Mouse (Mus musculus) WW6 (cell line): ENCODE results near the gene Gm4847.

Source experiments
- DNase-seq: peaks from one replicate; pipeline ENCODE4 v3.0.0-alpha.2; 2013; ENCODE audit warnings: low read depth, low spot score

The Gm4847 gene

DNA sequence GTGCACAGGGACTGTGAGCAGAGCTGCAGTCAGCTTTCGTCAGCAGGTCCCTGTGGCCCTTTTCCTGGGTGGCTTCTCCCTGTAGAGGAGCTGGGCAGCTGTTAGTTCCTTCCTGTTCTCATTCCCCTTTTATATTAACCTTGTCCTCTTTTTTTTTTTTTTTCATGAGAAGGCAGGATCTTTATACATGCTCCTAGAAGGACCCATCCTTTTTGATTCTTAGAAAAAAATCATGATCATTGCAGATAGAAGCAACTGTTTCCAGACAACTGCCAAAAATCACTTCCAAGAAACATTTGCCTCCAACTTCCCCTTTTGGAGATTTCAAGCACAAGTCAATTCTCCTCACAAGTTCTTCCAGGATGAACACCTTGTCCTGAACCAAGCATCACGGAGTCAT lies at the start of gene Gm4847:
Gm4847 (minus strand) TSS at position 101 of the 400 bp plus-strand sequence.
- DNase-seq, result no peak

DNA sequence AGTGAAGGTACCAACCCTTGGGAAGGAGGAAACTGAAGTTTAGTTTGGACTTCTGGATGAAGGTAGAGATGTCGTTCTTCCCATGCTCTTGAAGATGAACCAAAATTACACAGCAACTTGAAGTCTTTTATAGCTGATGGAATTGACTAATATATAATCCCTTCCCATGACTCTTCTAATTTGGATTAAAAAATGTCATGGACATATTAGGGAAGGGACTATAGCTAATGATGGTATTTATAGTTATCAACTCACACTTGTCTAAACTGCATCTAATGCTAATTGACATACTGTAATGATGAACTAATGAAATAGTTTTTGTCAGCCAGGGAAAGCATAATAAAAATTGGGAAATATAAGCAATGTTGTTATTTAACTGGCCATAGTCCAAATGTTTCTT lies 34.3 kb upstream of the Gm4847 start, which contains the start of gene Fmo9:
Fmo9 (minus strand) TSS at position 101 of the 400 bp plus-strand sequence.
- no peak for DNase-seq

- DNase-seq, result no peak
These were observed 21.8 kb upstream of the Gm4847 start for GRCm38 (mm10) chr1:166669264-166669663.

DNA sequence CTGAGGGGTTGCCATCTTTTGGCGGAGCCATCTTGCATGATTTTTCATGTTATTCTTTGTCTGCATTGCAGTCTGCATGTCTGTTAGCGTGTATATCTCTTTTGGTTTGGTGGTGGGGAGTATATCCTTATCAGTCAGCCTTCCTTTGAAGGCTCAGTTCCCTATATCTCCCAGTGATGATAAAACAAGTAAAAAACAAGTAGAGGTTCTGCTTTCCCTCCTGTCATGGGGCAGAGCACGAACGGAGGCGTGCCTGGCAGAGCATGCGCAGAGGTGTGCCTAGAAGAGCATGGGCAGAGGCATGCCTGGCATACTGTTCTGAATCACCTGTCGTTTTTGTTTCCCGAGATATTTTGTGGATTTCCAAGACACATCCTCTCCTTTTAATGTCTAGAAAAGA lies 13.3 kb upstream of the Gm4847 start:
- no peak for DNase-seq
